Mouse (Mus musculus) forebrain, embryonic 16.5 days (tissue): Measurements from ENCODE around the gene Wipf2. TPM values are rescaled to one million over a fixed set of nuclear protein-coding genes. Genes with fewer than 3 reads are reported as not detected.

Experiments
- ATAC-seq: fragments of 200-750 bp; cut with Nextera tagmentation; 2 replicates; pipeline ENCODE4 v1.8.0; 2017; ENCODE audit warnings: mild to moderate bottlenecking, moderate library complexity
- H3K27ac ChIP-seq: fragments of 300-500 bp; sonication (generic); 2 replicates; pipeline ENCODE4 v1.5.1; 2014; ENCODE audit warnings: low read length, control low read depth
- H3K27me3 ChIP-seq: fragments of 300-500 bp; sonication (generic); replicated peaks from 2 replicates; pipeline ENCODE4 v1.6.1; 2014; ENCODE audit warnings: low read length; ENCODE audit not compliant: control insufficient read depth, insufficient read depth
- H3K36me3 ChIP-seq: fragments of 300-500 bp; sonication (generic); 2 replicates; pipeline ENCODE4 v1.6.1; 2014; ENCODE audit not compliant: control insufficient read depth, insufficient read depth
- H3K4me1 ChIP-seq: fragments of 300-500 bp; sonication (generic); replicated peaks from 2 replicates; pipeline ENCODE4 v1.6.1; 2014; ENCODE audit warnings: low read length; ENCODE audit not compliant: control insufficient read depth, insufficient read depth
- H3K4me2 ChIP-seq: fragments of 300-500 bp; sonication (generic); 2 replicates; pipeline ENCODE4 v1.6.1; 2014; ENCODE audit warnings: mild to moderate bottlenecking, low read length, control low read depth
- H3K4me3 ChIP-seq: fragments of 300-500 bp; sonication (generic); replicated peaks from 2 replicates; pipeline ENCODE4 v1.5.1; 2014; ENCODE audit warnings: mild to moderate bottlenecking, low read length, control low read depth
- H3K9ac ChIP-seq: fragments of 300-500 bp; sonication (generic); replicated peaks from 2 replicates; pipeline ENCODE4 v1.6.1; 2014; ENCODE audit warnings: low read depth, low read length, control low read depth
- H3K9me3 ChIP-seq: fragments of 300-500 bp; sonication (generic); 2 replicates; pipeline ENCODE4 v1.6.1; 2016; ENCODE audit warnings: low read length; ENCODE audit not compliant: control insufficient read depth
- WGBS: fragments of 180-500 bp; shearing (Covaris S2); extraction: QIAGEN DNeasy Blood & Tissue Kit; methylation state at CpG from one replicate; pipeline ENCODE4 v1.1.7; 2014; 5-methylcytosine and 5-hydroxymethylcytosine counted together
- polyA plus RNA-seq: library from polyadenylated mRNA; unstranded; fragments of >200 nt; fragmentation: Nextera tagmentation; extraction: Ambion mirVana; gene quantifications from 2 replicates; pipeline ENCODE4 v1.2.1, GENCODE M21; 2015

Gene Wipf2
- polyA plus RNA-seq, 1 experiment from 2014 or later, result 5.1 TPM

DNA sequence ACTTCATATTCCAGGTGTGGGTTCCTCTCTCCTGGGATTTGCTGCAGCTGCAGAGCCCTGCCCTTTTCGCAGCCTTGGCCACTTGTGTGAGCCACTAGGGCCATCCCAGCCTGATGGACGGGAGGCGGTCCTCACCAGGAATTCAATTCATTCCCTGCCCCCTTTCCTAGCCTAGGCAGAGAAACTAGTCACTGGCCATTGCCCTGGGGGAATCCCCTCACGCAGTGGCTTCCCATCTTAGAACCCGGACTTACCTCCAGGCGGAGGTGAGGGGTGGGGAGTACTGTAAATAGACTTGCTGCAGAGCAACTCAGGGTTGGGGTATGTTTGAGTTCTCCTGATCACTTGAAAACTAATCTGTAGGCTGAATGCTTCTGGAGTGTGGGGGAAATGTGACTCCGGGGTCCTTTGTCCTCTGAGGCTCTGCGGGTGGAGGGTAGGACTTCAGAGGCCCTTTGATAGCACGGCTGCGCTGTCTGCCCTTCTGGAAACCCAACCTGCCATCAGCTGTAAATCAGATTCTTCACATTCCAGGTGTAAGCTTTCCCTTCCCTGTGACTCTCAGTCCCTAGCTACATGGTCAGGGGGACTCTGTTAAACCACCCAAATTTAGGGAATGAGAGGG, 39.3 kb downstream of the Wipf2 start:
- Histone ChIP-seq H3K4me2 (no peak overlapping the region), H3K27ac (no peak overlapping the region), H3K4me3 (no peak overlapping the region), H3K27me3 (no peaks in the 10 kb centered on the region), H3K36me3 (peaks cover 19% of the 10 kb centered on the region), H3K9me3 (no peaks in the 10 kb centered on the region), H3K9ac (no peak overlapping the region; the same call in 1 of the 2 replicates), H3K4me1 (no peaks in the 10 kb centered on the region; the same call in 1 of the 2 replicates)
- ATAC-seq, result no peak
- WGBS, result 14% methylated on average over 10 of the region's 10 CpGs

DNA sequence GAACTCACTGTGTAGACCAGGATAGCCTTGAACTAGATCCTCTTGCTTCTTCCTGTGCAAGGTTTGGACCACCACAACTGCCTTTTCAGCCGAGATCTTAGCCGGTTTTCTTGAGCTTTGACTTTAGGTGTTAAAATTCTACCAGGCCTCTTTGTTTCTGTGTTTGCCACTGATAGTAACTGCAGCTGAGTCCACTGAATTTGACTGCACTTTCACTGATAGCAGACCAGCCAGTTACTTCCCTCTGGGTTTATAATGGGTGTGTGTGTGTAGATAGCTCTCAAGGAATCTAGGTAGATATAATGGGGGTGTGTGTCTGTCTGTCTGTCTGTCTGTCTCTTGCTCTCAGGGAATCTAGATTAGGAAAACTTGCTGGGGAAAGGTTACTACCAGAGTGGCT, 41.1 kb downstream of the Wipf2 start:
- H3K9me3 ChIP-seq, result no peaks in the 10 kb centered on the region
- no peak for ATAC-seq
- WGBS, result 90% methylated on average over 2 of the region's 2 CpGs
- peaks cover 14% of the 10 kb centered on the region for H3K4me1 ChIP-seq
- H3K4me2 ChIP-seq, result no peak overlapping the region
- H3K27me3 ChIP-seq, result no peaks in the 10 kb centered on the region
- H3K27ac ChIP-seq, result no peak overlapping the region
- H3K36me3 ChIP-seq, result peaks cover 14% of the 10 kb centered on the region
- H3K4me3 ChIP-seq, result no peak overlapping the region
- H3K9ac ChIP-seq, result no peak overlapping the region

DNA sequence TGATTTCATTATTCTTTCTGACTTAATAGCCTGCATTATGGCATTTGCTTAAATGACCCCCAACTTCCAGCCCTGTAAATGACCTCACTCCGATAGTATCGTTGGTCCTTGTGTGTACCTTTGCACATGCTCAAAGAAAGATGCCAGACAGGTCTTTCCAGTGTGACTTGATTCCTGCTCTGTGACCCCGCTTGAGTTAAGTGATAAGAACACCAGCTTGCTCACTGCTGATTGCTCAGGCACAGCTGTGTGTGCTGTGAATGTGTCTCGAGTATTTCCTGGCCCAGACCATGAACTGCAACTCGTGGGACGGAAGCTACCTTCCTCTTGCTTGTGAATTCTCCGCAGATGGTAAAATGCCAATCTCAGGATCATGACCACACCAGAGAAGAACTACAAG, 41.6 kb downstream of the Wipf2 start:
- Histone ChIP-seq H3K4me3 (no peak overlapping the region), H3K27ac (no peak overlapping the region), H3K36me3 (peaks cover 9% of the 10 kb centered on the region), H3K4me2 (no peak overlapping the region), H3K27me3 (no peaks in the 10 kb centered on the region), H3K9me3 (no peaks in the 10 kb centered on the region), H3K9ac (no peak overlapping the region), H3K4me1 (peaks cover 14% of the 10 kb centered on the region)
- ATAC-seq, result no peak
- WGBS, result 90% methylated on average over 7 of the region's 7 CpGs

DNA sequence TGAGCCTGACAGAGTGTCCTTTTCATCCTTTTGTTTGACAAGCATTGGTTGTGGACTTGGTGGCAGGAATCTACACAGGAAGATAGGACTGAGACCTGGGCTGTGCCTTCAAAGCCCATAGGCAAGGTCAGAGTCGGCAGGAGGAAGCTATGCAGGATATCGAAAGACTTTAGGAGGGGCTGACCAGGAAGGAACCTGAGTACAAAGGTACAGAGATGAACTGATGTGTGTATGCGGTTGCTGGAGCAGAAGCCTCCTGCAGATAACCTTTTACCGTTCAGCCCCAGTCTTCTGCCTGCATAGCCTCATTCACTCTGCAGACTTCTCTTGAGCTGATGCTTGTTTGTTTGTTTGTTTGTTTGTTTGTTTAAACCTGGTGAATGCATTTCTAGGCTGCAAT, 42.1 kb downstream of the Wipf2 start:
- H3K4me1 ChIP-seq, result peaks cover 14% of the 10 kb centered on the region
- no peak overlapping the region for H3K27ac ChIP-seq
- peaks cover 4% of the 10 kb centered on the region; the same call in 1 of the 2 replicates for H3K36me3 ChIP-seq
- 94% methylated on average over 4 of the region's 4 CpGs for WGBS
- H3K4me3 ChIP-seq, result no peak overlapping the region
- no peak overlapping the region for H3K9ac ChIP-seq
- H3K9me3 ChIP-seq, result no peaks in the 10 kb centered on the region
- no peak for ATAC-seq
- H3K4me2 ChIP-seq, result no peak overlapping the region
- H3K27me3 ChIP-seq, result no peaks in the 10 kb centered on the region

DNA sequence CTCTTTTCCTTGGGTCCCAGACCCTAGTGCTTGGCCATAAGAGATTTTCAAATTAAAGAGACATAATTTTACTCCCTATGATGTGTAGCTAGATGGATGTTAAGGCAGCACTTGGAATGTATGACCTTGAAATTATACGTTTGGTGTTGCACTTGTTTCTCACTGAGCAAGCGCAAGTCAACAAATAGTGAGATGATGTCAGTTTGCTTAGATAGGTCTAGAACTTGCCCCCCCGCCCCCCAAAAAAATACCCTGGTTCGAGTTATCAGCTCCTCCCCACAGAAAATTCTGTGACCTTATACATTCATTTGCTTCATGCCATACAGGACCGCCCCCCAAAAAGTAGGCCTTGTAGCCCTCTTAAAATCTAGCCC, 43.6 kb downstream of the Wipf2 start:
- no peaks in the 10 kb centered on the region for H3K9me3 ChIP-seq
- H3K4me2 ChIP-seq, result peak overlapping the region; percentile 92
- H3K27ac ChIP-seq, result no peak overlapping the region
- peak overlapping the region; percentile 60 for H3K4me3 ChIP-seq
- peak overlapping the region; percentile 27 for H3K9ac ChIP-seq
- H3K4me1 ChIP-seq, result peaks cover 14% of the 10 kb centered on the region
- 0 out of 2 replicates have a peak, but pooled peaks cover 2% of the 10 kb centered on the region for H3K36me3 ChIP-seq
- ATAC-seq, result no peak
- H3K27me3 ChIP-seq, result no peaks in the 10 kb centered on the region
- WGBS, result 62% methylated on average over 5 of the region's 5 CpGs

DNA sequence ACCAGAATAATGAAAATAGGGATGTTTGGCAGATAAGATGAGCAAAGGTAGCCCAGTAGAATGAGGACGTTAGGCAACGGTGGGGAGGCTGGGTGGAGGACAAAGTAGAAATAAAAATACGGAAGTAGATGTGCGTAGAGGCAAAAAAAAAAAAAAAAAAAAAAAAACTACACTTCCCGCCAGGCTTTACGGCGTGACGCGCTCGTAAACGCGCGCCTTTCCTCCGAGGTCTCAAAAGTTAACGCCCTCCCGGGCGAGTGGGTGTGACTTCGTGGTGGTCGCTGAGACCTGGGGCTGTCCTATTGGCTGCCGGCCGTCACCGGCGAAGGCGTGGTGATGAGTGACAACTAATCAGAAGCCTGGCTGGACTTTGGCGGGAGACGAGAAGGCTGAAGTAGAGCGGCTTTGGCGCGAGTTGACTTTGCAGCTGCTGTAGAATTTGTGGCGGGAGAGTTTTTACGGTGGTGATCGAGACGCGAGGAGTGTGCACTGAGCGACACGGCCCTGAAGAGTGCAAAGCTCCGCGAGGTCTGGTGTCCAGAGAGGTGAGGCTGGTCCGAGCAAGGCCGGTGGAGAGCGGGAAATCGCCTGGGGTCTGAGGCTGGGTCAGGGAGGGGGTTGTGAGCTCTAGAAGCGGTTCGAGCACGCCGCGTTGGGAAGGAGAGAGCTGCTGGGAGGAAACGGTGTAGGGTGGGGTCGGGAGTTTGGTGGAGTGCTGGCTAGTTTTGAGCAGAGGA, 44.2 kb downstream of the Wipf2 start, which contains the start of gene Cdc6:
TSS of gene Cdc6 (plus strand) at position 365 of the 737 bp plus-strand sequence.
- 0 out of 2 replicates have a peak, but pooled peaks cover 2% of the 10 kb centered on the region for H3K36me3 ChIP-seq
- under 1% methylated on average over 49 of the region's 49 CpGs for WGBS
- peak; percentile 98 for ATAC-seq
- H3K27ac ChIP-seq, result no peak within 1 kb of the TSS
- no peaks in the 10 kb centered on the region for H3K9me3 ChIP-seq
- peak within 1 kb of the TSS; percentile 60 for H3K4me3 ChIP-seq
- H3K4me2 ChIP-seq, result peak within 1 kb of the TSS; percentile 92
- no peaks in the 10 kb centered on the region for H3K27me3 ChIP-seq
- H3K9ac ChIP-seq, result peak within 1 kb of the TSS; percentile 49
- peaks cover 14% of the 10 kb centered on the region for H3K4me1 ChIP-seq

DNA sequence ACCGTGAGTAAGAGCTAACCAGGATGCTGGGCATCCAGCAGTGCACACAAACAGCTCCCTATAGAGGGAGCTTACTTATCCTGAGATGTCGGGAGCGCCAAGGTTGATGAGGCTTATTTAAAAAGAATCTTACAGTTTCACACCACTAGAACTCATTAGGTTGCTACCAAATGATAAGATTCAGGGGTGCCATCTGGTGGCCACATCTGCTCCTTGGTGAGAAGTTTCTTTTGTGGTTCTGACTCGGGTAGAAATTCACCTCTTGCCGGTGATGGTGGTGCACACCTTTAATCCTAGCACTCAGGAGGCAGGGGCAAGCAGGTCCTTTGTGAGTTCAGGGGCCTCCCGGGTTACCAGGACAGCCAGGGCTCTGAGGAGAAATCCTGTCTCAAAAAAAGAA, 46.2 kb downstream of the Wipf2 start:
- Histone ChIP-seq H3K9me3 (no peaks in the 10 kb centered on the region), H3K4me1 (peaks cover 14% of the 10 kb centered on the region), H3K27me3 (no peaks in the 10 kb centered on the region), H3K36me3 (0 out of 2 replicates have a peak, but pooled peaks cover 2% of the 10 kb centered on the region), H3K4me3 (no peak overlapping the region), H3K27ac (no peak overlapping the region), H3K9ac (no peak overlapping the region), H3K4me2 (no peak overlapping the region)
- WGBS, result 30% methylated on average over 6 of the region's 6 CpGs
- ATAC-seq, result no peak

DNA sequence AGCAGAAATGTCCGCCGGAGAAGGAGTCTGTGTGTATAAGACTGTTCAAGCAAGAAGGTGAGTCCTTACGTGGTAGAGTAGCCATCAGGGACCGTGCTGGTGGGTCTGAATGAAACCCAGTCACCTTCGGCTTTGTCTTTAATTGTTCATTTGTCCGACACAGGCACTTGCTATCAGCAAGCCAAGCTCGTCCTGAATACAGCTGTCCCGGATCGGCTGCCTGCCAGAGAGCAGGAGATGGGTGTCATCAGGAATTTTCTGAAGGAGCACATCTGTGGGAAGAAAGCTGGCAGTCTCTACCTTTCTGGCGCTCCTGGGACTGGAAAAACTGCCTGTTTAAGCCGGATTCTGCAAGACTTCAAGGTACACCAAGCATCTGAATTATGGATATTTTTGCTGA, 47.0 kb downstream of the Wipf2 start:
- no peaks in the 10 kb centered on the region for H3K27me3 ChIP-seq
- peaks cover 14% of the 10 kb centered on the region for H3K4me1 ChIP-seq
- H3K36me3 ChIP-seq, result 0 out of 2 replicates have a peak, but pooled peaks cover 1% of the 10 kb centered on the region
- H3K4me3 ChIP-seq, result no peak overlapping the region
- H3K9ac ChIP-seq, result no peak overlapping the region
- WGBS, result 93% methylated on average over 11 of the region's 11 CpGs
- no peak overlapping the region for H3K4me2 ChIP-seq
- H3K27ac ChIP-seq, result no peak overlapping the region
- no peak for ATAC-seq
- H3K9me3 ChIP-seq, result no peaks in the 10 kb centered on the region

DNA sequence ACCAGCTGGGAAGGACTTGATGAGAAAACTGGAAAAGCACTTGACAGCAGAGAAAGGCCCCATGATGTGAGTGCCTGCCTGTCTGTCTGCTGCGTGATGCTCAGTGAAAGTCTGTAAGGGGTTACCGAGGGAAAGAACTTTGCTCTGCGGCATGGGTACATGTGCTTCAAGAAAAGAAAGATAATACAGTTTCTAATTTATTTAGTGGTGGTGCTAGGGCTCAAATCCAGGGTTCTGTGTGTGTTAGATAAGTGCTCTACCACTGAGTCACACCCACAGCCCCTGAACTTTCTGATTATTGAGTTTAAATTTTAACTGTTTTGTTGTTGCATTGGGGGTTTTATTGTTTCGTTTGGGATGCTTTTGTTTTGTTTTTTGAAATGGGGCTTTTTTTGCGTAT, 48.1 kb downstream of the Wipf2 start:
- Histone ChIP-seq H3K27ac (no peak overlapping the region), H3K36me3 (no peaks in the 10 kb centered on the region), H3K4me3 (no peak overlapping the region), H3K27me3 (no peaks in the 10 kb centered on the region), H3K9ac (no peak overlapping the region), H3K4me1 (peaks cover 14% of the 10 kb centered on the region), H3K4me2 (no peak overlapping the region), H3K9me3 (no peaks in the 10 kb centered on the region)
- no peak for ATAC-seq
- WGBS, result 89% methylated on average over 5 of the region's 5 CpGs
